Mouse (Mus musculus) heart, adult 11 months (tissue): ENCODE measurements at regions not wholly inside any gene's neighbourhood (a gene's known extent, or its start where the extent isn't known, plus 50 kb on each side); places are given as distances from the start of the nearest gene placed in this dataset.
A peak's percentile ranks its signal among the peaks of the same experiment; 100 is the strongest.

Source experiments
- DNase-seq: peaks from one replicate; pipeline ENCODE4 v3.0.0; 2022

DNA sequence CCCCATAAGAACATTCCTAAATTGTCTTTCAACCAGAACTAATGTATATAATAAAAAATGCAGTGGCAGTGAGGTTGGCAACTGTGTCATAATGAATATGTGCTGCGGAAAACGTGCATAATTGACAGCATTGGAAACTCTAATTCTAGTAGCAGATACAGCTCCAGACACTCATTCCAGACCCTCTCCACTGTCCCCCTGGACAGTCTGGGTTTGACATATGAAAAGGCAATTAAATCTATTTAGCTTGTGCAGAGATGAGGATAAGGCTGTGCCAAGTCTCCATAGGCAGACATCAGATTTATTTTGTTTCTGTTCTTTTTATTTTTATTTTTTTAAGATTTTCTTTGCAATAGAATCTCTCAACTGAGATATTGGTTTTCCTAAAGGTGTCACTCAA, 392.3 kb downstream of the Lrriq3 start:
- DNase-seq, result no peak

DNA sequence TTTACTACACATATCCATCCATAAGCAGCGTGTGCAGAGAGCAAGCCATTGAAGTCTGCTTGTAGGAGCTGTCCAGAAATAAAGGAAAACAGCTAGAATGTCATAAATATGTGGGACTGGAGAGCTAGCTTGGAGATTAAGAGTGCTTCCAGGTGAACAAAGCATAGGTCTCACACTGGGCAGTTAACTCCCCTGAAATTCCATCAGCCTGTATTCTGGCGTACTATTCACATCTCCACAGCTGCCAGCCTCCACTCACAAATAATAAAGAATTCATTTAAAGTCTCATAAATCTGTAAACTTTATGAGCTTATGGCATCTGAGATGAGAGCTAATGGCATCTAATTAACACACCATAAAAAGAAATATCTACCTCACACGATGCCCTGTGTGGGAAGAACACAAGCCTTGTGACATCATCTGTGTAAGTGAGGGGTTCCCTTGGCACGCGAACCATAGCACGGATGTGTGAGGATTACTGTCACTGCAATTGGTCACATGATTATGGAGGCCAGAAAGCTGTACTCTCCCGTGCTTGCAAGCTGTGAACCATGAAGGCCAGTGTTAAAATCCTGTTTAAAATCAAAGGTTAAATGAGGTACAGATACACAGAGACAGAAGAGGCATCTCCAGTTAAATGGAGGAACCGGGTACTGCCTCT, 394.8 kb downstream of the Lrriq3 start:
- DNase-seq, result no peak

DNA sequence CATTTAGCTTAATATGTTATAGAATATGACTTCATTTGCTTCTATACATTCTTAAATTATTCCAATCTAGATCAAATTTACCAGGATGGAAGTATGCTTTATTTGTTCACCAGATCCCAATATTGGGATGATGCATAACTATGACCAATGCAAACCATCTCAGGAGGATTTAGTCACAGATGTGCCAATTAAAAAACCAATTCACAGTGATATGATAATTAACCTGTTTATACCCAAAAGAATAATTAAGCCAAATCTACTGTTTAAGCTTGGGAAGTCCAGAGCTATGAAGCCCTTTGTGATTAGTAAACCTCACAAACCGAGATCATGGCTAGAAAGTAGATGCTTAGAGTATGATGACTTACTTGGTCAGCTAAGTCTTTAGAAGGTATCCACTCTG, 397.4 kb downstream of the Lrriq3 start:
- DNase-seq, result no peak

DNA sequence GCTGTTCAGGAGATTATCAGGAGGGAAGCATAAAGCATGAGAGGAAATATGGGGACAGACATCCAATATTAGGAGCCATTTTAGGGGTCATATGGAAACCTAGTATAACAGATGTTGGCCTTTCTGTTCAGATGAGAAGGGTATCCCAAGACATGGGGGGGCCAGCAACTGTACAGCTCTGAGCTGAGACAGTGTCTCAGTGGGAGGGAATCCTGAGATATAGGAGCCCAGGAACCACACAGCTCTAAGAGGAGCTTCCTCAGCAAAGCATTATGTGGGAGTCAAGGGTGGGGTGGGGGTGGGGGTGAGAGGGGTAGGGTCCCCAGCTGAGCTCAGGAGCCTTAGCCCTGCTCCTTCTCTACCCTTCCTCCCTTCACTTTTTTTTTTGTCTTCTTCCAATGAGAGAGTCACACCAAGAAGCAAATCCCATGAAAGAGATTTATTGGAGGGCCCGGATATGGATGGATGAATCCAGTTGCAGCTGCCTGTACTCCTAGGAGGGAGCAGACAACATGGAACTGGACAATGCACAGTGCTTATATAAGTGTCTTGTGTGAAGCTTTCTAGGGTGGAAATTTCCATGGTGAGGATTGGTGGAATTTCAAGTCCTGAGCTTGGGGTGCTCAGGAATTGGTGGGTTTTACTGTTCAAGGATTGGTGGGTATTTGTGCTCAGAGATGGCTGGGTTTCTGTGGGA, 417.1 kb downstream of the Lrriq3 start:
- DNase-seq, result no peak

DNA sequence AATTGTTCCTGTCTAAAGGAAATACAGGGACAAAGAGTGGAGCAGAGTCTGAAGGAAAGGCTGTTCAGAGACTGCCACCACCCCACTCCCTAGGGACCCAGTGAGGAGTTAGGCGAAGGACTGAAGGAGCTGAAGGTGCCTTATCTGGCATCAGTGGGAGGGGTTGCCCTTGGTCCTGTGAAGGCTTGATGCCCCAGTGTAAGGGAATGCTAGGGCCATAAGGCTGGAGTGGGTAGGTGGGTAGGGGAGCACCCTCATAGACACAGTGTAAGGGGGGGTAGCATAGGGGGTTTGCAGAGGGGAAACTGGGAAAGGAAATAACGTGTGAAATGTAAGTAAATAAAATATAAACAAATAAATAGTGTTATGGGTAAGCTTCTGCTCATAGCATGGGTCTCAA, 420.7 kb downstream of the Lrriq3 start:
- peak; percentile 57 for DNase-seq

DNA sequence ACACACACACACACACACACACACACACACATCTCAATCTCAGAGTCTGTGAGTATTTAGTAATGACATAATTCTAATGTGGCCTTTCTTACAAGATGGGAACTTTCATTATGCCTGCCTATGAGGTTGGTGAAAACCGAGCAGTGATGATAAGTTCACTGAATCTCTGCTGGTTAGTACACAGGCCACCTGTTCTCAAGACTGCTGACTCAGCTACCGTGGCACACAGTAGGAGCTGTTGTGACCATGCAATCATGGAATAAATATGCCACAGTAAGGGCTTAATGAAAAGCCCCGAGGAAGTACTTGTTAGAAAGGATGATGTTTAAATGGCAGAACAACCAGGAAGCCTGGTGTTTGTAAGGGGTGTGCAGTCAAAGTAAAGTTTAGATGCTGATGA, 436.1 kb downstream of the Lrriq3 start:
- no peak for DNase-seq

DNA sequence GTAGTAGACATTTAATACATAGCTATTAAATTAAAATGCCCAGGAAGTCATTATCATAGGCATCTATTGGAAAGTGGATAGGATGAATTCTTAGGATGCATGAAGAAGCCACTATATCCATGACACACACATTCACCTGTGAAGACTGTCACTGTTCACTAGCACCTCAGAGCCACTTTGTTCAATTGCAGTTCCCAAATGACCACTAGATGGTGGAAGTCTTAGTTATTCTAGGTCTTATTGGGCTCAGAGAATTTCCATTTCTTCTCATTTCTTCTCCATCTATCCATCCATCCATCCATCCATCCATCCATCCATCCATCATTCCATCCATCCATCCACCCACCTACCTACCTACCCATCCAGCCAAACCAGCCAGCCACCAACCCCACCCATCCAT, 437.6 kb downstream of the Lrriq3 start:
- DNase-seq, result no peak

DNA sequence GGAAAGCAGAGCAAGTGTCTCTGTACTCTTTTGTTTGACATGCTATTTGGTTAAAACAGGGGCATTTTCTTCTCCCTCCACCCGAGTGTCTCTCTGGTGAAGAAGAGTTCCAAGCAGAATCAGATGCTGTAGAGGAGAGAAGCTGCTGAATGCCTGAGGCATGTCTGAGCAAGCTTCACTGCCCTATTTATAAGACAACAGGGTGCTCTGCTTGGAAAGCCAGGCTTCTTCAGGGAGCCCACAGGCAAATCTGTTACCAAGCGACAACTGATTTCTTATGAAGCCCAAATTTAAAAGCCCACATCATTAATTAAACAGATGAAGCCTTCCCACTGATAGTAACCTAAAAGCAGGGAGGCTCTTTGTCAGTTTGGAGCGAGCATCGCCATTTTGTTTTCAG, 438.8 kb downstream of the Lrriq3 start:
- no peak for DNase-seq

DNA sequence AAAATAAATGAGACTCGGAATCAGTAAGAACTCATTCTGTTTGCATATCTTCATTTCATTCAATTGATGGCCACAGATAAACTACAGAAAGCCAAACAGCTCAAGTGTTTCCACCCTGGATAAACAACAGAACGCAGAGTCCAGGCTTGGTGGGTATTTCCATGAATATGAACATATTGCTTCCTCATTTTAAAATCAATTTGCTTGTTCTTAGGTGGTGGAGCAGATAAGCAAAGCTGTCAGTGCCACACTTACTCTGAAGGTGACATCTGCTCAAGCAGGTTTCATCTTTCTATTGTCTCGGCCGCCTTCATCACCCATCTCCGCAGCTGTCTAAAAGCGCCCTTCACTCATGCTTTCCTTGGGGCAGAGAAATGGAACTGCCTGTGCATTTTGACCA, 455.0 kb downstream of the Lrriq3 start:
- DNase-seq, result no peak

DNA sequence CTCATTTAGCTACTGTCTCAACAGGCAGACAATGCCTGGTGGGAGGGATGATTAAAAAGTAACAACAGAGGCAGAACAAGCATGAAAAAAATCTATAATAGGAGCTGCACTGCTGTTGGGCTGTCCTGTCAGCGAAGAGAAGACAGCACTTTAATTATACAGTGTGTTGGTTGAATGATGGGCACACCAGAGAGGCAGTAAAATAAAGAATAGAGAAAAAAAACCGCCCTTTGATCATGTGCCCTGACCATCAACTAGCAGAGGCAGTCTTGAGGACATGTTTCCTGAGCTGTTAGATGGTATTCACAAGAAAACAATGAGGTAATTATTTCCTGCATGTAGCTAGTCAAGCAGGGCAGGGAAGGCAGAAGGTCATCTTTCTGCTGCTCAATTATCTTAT, 483.9 kb downstream of the Lrriq3 start:
- DNase-seq, result no peak

DNA sequence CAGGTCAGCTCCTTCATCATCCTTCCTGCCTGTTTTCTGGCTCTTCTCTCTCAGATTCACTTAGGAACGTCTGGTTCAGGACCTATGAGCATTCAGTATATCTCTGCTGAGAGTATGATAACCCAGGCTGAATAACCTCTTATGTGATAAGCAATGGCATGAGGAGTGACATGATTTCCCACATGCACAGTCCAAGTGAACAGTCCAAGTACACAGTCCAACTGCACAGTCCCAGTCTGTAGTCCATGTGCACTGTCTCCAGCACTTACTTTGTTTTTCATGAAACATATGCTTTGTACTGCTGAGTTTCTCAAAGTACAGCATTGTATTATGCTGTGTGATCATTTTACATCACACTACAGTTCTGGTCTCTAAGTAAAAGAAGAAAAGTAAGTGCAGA, 510.8 kb downstream of the Lrriq3 start:
- no peak for DNase-seq
